Mouse (Mus musculus) neural tube, embryonic 13.5 days (tissue): ENCODE data around the gene Card6. TPM values are rescaled to one million over a fixed set of nuclear protein-coding genes. Genes with fewer than 3 reads are reported as not detected.
A peak's percentile ranks its signal among the peaks of the same experiment; 100 is the strongest.

Experiments
- ATAC-seq: fragments of 200-750 bp; cut with Nextera tagmentation; 2 replicates; pipeline ENCODE4 v1.8.0; 2017; ENCODE audit warnings: low read depth, mild to moderate bottlenecking, moderate TSS enrichment, moderate library complexity
- H3K27ac ChIP-seq: fragments of 300-500 bp; sonication (generic); replicated peaks from 2 replicates; pipeline ENCODE4 v1.5.1; 2015; ENCODE audit warnings: moderate library complexity, mild to moderate bottlenecking, inconsistent platforms
- H3K27me3 ChIP-seq: fragments of 300-500 bp; sonication (generic); 2 replicates; pipeline ENCODE4 v1.6.1; 2015; ENCODE audit warnings: mild to moderate bottlenecking, inconsistent platforms
- H3K36me3 ChIP-seq: fragments of 300-500 bp; sonication (generic); 2 replicates; pipeline ENCODE4 v1.6.1; 2015; ENCODE audit warnings: mild to moderate bottlenecking, inconsistent platforms
- H3K4me1 ChIP-seq: fragments of 300-500 bp; sonication (generic); replicated peaks from 2 replicates; pipeline ENCODE4 v1.6.1; 2015; ENCODE audit warnings: inconsistent platforms
- H3K4me2 ChIP-seq: fragments of 300-500 bp; sonication (generic); 2 replicates; pipeline ENCODE4 v1.6.1; 2015; ENCODE audit warnings: inconsistent platforms, mild to moderate bottlenecking, moderate library complexity
- H3K4me3 ChIP-seq: fragments of 300-500 bp; sonication (generic); 2 replicates; pipeline ENCODE4 v1.5.1; 2015; ENCODE audit warnings: mild to moderate bottlenecking, inconsistent platforms
- H3K9ac ChIP-seq: fragments of 300-500 bp; sonication (generic); 2 replicates; pipeline ENCODE4 v1.6.1; 2015; ENCODE audit warnings: moderate library complexity, mild to moderate bottlenecking, inconsistent platforms
- H3K9me3 ChIP-seq: fragments of 300-500 bp; sonication (generic); 2 replicates; pipeline ENCODE4 v1.6.1; 2016; ENCODE audit warnings: inconsistent platforms
- WGBS: fragments of 180-500 bp; shearing (Covaris S2); methylation state at CpG from one replicate; pipeline ENCODE4 v1.1.7; 2015; 5-methylcytosine and 5-hydroxymethylcytosine counted together
- polyA plus RNA-seq: library from polyadenylated mRNA; unstranded; fragments of >200 nt; fragmentation: Nextera tagmentation; extraction: Ambion mirVana; gene quantifications from 2 replicates; pipeline ENCODE4 v1.2.1, GENCODE M21; 2015

Gene Card6
- polyA plus RNA-seq, 1 experiment from 2014 or later = 1.1 TPM

GRCm38 (mm10) chr15:5127487-5127886 lies 19.1 kb upstream of the Card6 start:
- no peak overlapping the region for H3K4me3 ChIP-seq
- no peaks in the 10 kb centered on the region for H3K27me3 ChIP-seq
- H3K36me3 ChIP-seq = peaks cover 23% of the 10 kb centered on the region
- H3K4me1 ChIP-seq = no peaks in the 10 kb centered on the region
- 73% methylated on average over 2 of the region's 2 CpGs for WGBS
- H3K27ac ChIP-seq = no peak overlapping the region
- H3K9ac ChIP-seq = no peak overlapping the region
- H3K4me2 ChIP-seq = no peak overlapping the region
- no peaks in the 10 kb centered on the region for H3K9me3 ChIP-seq
- no peak for ATAC-seq

- Histone ChIP-seq H3K27me3 (no peaks in the 10 kb centered on the region), H3K4me3 (no peak overlapping the region), H3K27ac (no peak overlapping the region), H3K4me1 (no peaks in the 10 kb centered on the region), H3K36me3 (peaks cover 32% of the 10 kb centered on the region), H3K4me2 (no peak overlapping the region), H3K9ac (no peak overlapping the region), H3K9me3 (no peaks in the 10 kb centered on the region)
- ATAC-seq = no peak
- 73% methylated on average over 4 of the region's 4 CpGs for WGBS
Measured at GRCm38 (mm10) chr15:5126456-5126855, 18.1 kb upstream of the Card6 start.

GRCm38 (mm10) chr15:5121535-5122313 lies 13.4 kb upstream of the Card6 start:
- Histone ChIP-seq H3K9me3 (no peaks in the 10 kb centered on the region), H3K27me3 (no peaks in the 10 kb centered on the region), H3K36me3 (peaks cover 74% of the 10 kb centered on the region), H3K27ac (no peak overlapping the region), H3K4me3 (no peak overlapping the region), H3K9ac (no peak overlapping the region), H3K4me2 (no peak overlapping the region), H3K4me1 (peaks cover 22% of the 10 kb centered on the region)
- no peak for ATAC-seq
- WGBS = 88% methylated on average over 12 of the region's 12 CpGs

GRCm38 (mm10) chr15:5119707-5120106 lies 11.4 kb upstream of the Card6 start:
- no peak overlapping the region for H3K4me2 ChIP-seq
- H3K27ac ChIP-seq = no peak overlapping the region
- H3K27me3 ChIP-seq = no peaks in the 10 kb centered on the region
- no peak for ATAC-seq
- no peak overlapping the region for H3K4me3 ChIP-seq
- H3K9me3 ChIP-seq = no peaks in the 10 kb centered on the region
- no peak overlapping the region for H3K9ac ChIP-seq
- 93% methylated on average over 2 of the region's 2 CpGs for WGBS
- H3K4me1 ChIP-seq = peaks cover 31% of the 10 kb centered on the region
- peaks cover 68% of the 10 kb centered on the region for H3K36me3 ChIP-seq

- WGBS = 99% methylated on average over 2 of the region's 2 CpGs
- no peak overlapping the region for H3K9ac ChIP-seq
- H3K9me3 ChIP-seq = no peaks in the 10 kb centered on the region
- H3K36me3 ChIP-seq = peaks cover 63% of the 10 kb centered on the region
- no peak overlapping the region for H3K4me2 ChIP-seq
- H3K4me1 ChIP-seq = peaks cover 31% of the 10 kb centered on the region
- ATAC-seq = no peak
- H3K4me3 ChIP-seq = no peak overlapping the region
- H3K27me3 ChIP-seq = no peaks in the 10 kb centered on the region
- H3K27ac ChIP-seq = no peak overlapping the region
Measured at GRCm38 (mm10) chr15:5119192-5119591, 10.9 kb upstream of the Card6 start.

- 93% methylated on average over 9 of the region's 9 CpGs for WGBS
- Histone ChIP-seq H3K4me2 (no peak overlapping the region), H3K36me3 (peaks cover 61% of the 10 kb centered on the region), H3K27ac (no peak overlapping the region), H3K27me3 (no peaks in the 10 kb centered on the region), H3K4me1 (peaks cover 31% of the 10 kb centered on the region), H3K9ac (no peak overlapping the region), H3K4me3 (no peak overlapping the region), H3K9me3 (no peaks in the 10 kb centered on the region)
- ATAC-seq = no peak
Measured at GRCm38 (mm10) chr15:5118626-5119025, 10.3 kb upstream of the Card6 start.

- Histone ChIP-seq H3K4me1 (peaks cover 31% of the 10 kb centered on the region), H3K9me3 (no peaks in the 10 kb centered on the region), H3K27ac (peak overlapping the region; percentile 92), H3K4me3 (peak overlapping the region; percentile 96), H3K27me3 (no peaks in the 10 kb centered on the region), H3K9ac (peak overlapping the region; percentile 97), H3K4me2 (peak overlapping the region; percentile 91), H3K36me3 (peaks cover 48% of the 10 kb centered on the region)
- no peak for ATAC-seq
- WGBS = 2% methylated on average over 22 of the region's 22 CpGs
Measured at GRCm38 (mm10) chr15:5117031-5117601, 8.8 kb upstream of the Card6 start.

GRCm38 (mm10) chr15:5116270-5117030 lies 8.1 kb upstream of the Card6 start, which contains the start of gene Rpl37:
TSS of gene Rpl37 (plus strand) at chr15:5116645.
- Histone ChIP-seq H3K4me1 (peaks cover 31% of the 10 kb centered on the region), H3K27me3 (no peaks in the 10 kb centered on the region), H3K9me3 (no peaks in the 10 kb centered on the region), H3K27ac (peak within 1 kb of the TSS; percentile 92), H3K9ac (peak within 1 kb of the TSS; percentile 97), H3K4me3 (peak within 1 kb of the TSS; percentile 96), H3K36me3 (peaks cover 41% of the 10 kb centered on the region), H3K4me2 (peak within 1 kb of the TSS; percentile 91)
- under 1% methylated on average over 55 of the region's 55 CpGs for WGBS
- peak; percentile 99 for ATAC-seq

- WGBS = 60% methylated on average over 8 of the region's 8 CpGs
- H3K27me3 ChIP-seq = no peaks in the 10 kb centered on the region
- H3K4me2 ChIP-seq = peak overlapping the region; percentile 91
- peak overlapping the region; percentile 92; the same call in 1 of the 2 replicates for H3K27ac ChIP-seq
- H3K9me3 ChIP-seq = no peaks in the 10 kb centered on the region
- ATAC-seq = no peak
- peak overlapping the region; percentile 79 for H3K9ac ChIP-seq
- H3K36me3 ChIP-seq = peaks cover 28% of the 10 kb centered on the region
- peaks cover 31% of the 10 kb centered on the region for H3K4me1 ChIP-seq
- peak overlapping the region; percentile 96 for H3K4me3 ChIP-seq
Measured at GRCm38 (mm10) chr15:5115173-5115572, 6.8 kb upstream of the Card6 start.

- Histone ChIP-seq H3K27me3 (no peaks in the 10 kb centered on the region), H3K27ac (no peak overlapping the region), H3K9me3 (no peaks in the 10 kb centered on the region), H3K4me1 (peaks cover 14% of the 10 kb centered on the region), H3K36me3 (peaks cover 3% of the 10 kb centered on the region), H3K9ac (no peak overlapping the region), H3K4me3 (no peak overlapping the region), H3K4me2 (no peak overlapping the region)
- 81% methylated on average over 3 of the region's 3 CpGs for WGBS
- no peak for ATAC-seq
Measured at GRCm38 (mm10) chr15:5112651-5113050, 4.3 kb upstream of the Card6 start.

- H3K4me2 ChIP-seq = no peak overlapping the region
- H3K27me3 ChIP-seq = no peaks in the 10 kb centered on the region
- no peaks in the 10 kb centered on the region for H3K36me3 ChIP-seq
- H3K27ac ChIP-seq = no peak overlapping the region
- no peaks in the 10 kb centered on the region for H3K4me1 ChIP-seq
- WGBS = 77% methylated on average over 3 of the region's 3 CpGs
- H3K9me3 ChIP-seq = no peaks in the 10 kb centered on the region
- no peak for ATAC-seq
- no peak overlapping the region for H3K9ac ChIP-seq
- no peak overlapping the region for H3K4me3 ChIP-seq
Measured at GRCm38 (mm10) chr15:5108655-5109040, 309 bp upstream of the Card6 start.

GRCm38 (mm10) chr15:5106293-5106692 lies 2.0 kb downstream of the Card6 start:
- H3K36me3 ChIP-seq = no peaks in the 10 kb centered on the region
- no peaks in the 10 kb centered on the region for H3K4me1 ChIP-seq
- no peaks in the 10 kb centered on the region for H3K9me3 ChIP-seq
- H3K27me3 ChIP-seq = no peaks in the 10 kb centered on the region
- no peak; the same call in 1 of the 2 replicates for ATAC-seq
- no peak overlapping the region for H3K4me3 ChIP-seq
- H3K27ac ChIP-seq = no peak overlapping the region
- H3K4me2 ChIP-seq = no peak overlapping the region
- no peak overlapping the region for H3K9ac ChIP-seq
- 56% methylated on average over 2 of the region's 2 CpGs for whole genome bisulfite sequencing
